13 mouse cellular contexts compared by ENCODE assay signal in genomic region chr8:70719796-70720270, GRCm38 (mm10). TPM values are rescaled to one million over a fixed set of nuclear protein-coding genes. Genes with fewer than 3 reads are reported as not detected.
DNase-seq lines count a peak whose midpoint lies in the region; ATAC-seq and TF ChIP-seq lines count a peak whose summit lies in the region.
"Had no signal": no experiment of that assay in that cellular context is flagged by ENCODE, and none has a peak within 500 bp of the region (broad histone marks: within the 10 kb centered on the region; RNA-seq: fewer than 3 reads in every experiment).

No protein-coding gene starts in this region.

- WGBS in hindbrain, embryonic 12.5 days, result 63% methylated on average over 9 of the region's 9 CpGs
- 67% methylated on average over 9 of the region's 9 CpGs for WGBS in limb, embryonic 10.5 days

- H3K4me2 ChIP-seq in hindbrain, embryonic 12.5 days (replicated peaks), result no peak overlapping the region

- DNase-seq in gastrocnemius, adult 2 months, result peak; percentile 53
- DNase-seq in gastrocnemius, adult 18-20 months (ENCODE audit: low spot score), result no peak
- DNase-seq in lung, postnatal 25 days (ENCODE audit: low spot score), result peak; percentile 53
- DNase-seq in lung, postnatal 14 days, result no peak
- DNase-seq in gastrocnemius, postnatal 36 days, result peak; percentile 9 to 20
- no peak for DNase-seq in limb, embryonic 10.5 days (ENCODE audit: low spot score)
- DNase-seq: thymus, postnatal 14 days had no signal

- peak overlapping the region; percentile 50 for H3K27ac ChIP-seq in gastrocnemius, adult 2 months
- no peak overlapping the region for H3K27ac ChIP-seq in hindbrain, embryonic 12.5 days
- H3K27ac ChIP-seq in limb, embryonic 10.5 days, result no peak overlapping the region

- H3K4me1 ChIP-seq in hindbrain, embryonic 12.5 days, result no peaks in the 10 kb centered on the region
- peaks cover 13% of the 10 kb centered on the region for H3K4me1 ChIP-seq in limb, embryonic 10.5 days

- H3K9ac ChIP-seq in hindbrain, embryonic 12.5 days, result no peak overlapping the region

- no peak overlapping the region for H3K4me3 ChIP-seq in gastrocnemius, adult 2 months
- H3K4me3 ChIP-seq in hindbrain, embryonic 12.5 days, result no peak overlapping the region
- H3K4me3 ChIP-seq in limb, embryonic 10.5 days, result no peak overlapping the region

- H3K36me3 ChIP-seq in hindbrain, embryonic 12.5 days, result no peaks in the 10 kb centered on the region
- H3K36me3 ChIP-seq in limb, embryonic 10.5 days, result no peaks in the 10 kb centered on the region

- peaks cover 12% of the 10 kb centered on the region; the same call in 1 of the 2 replicates for H3K27me3 ChIP-seq in hindbrain, embryonic 12.5 days
- H3K27me3 ChIP-seq in limb, embryonic 10.5 days (ENCODE audit: low read depth, poor library complexity, severe bottlenecking), result peaks cover 5% of the 10 kb centered on the region; the same call in 1 of the 2 replicates

- ATAC-seq in neutrophil, adult 5-6 weeks (ENCODE audit: extremely low read depth, insufficient number of reproducible peaks, low FRiP score, poor library complexity, severe bottlenecking), result peak; percentile 4; the same call in 1 of the 2 replicates
- ATAC-seq in hindbrain, embryonic 12.5 days (ENCODE audit: low FRiP score), result no peak
- ATAC-seq: midbrain, embryonic 16.5 days had no signal

- intact Hi-C loops in gastrocnemius, adult 2 months (cut with DNase I), result loop anchor here (1.0 to 2.0 kb wide), 3 partner anchors 33 to 121 kb away; no protein-coding TSS in a partner anchor
- intact Hi-C loops in gastrocnemius, postnatal 36 days (cut with DNase I), result loop anchor here (1.0 to 2.0 kb wide), 2 partner anchors 32 to 121 kb away; no protein-coding TSS in a partner anchor

- no peaks in the 10 kb centered on the region for H3K9me3 ChIP-seq in hindbrain, embryonic 12.5 days (replicated peaks)
- no peaks in the 10 kb centered on the region for H3K9me3 ChIP-seq in limb, embryonic 10.5 days (replicated peaks)

- TF ChIP-seq CTCF in gastrocnemius, adult 2 months (IDR thresholded peaks at IDR 0.05), result no peak

RNA-seq across cellular contexts. Expression of gene Gm3336, which starts 1.5 kb away (rescaled TPM):
- total RNA-seq in gastrocnemius, adult 2 months (2021), result not detected
- total RNA-seq in gastrocnemius, adult 18-20 months (2021), result not detected
- total RNA-seq in gastrocnemius, postnatal 36 days (2021), result not detected
- total RNA-seq in neutrophil, adult 5-6 weeks (2017), result not detected in 2 replicates
- not detected in 2 replicates for polyA plus RNA-seq in hindbrain, embryonic 12.5 days (2016; fragmentation: Nextera tagmentation; extraction: Ambion mirVana)
- polyA plus RNA-seq in limb, embryonic 10.5 days (2016; fragmentation: Nextera tagmentation; extraction: Ambion mirVana), result not detected in 2 replicates
- total RNA-seq: heart, postnatal 36 days; left cerebral cortex, postnatal 14 days had no signal
- polyA plus RNA-seq: midbrain, embryonic 16.5 days had no signal

RNA-seq across cellular contexts. Expression of gene Pde4c, which starts 3.7 kb away (rescaled TPM):
- total RNA-seq in gastrocnemius, adult 2 months (2021), result 1 to 10 TPM; 2.4 to 3.0 TPM
- 1 to 10 TPM; 1.3 to 1.6 TPM for total RNA-seq in gastrocnemius, adult 18-20 months (2021)
- 1 to 10 TPM; 1.9 to 2.1 TPM for total RNA-seq in gastrocnemius, postnatal 36 days (2021)
- total RNA-seq in neutrophil, adult 5-6 weeks (2017), result 2.2 and 2.4 TPM in 2 replicates
- polyA plus RNA-seq in hindbrain, embryonic 12.5 days (2016; fragmentation: Nextera tagmentation; extraction: Ambion mirVana), result 0.26 and 0.39 TPM in 2 replicates
- 0.10 and 0.25 TPM in 2 replicates for polyA plus RNA-seq in limb, embryonic 10.5 days (2016; fragmentation: Nextera tagmentation; extraction: Ambion mirVana)

RNA-seq across cellular contexts. Expression of gene Iqcn, which starts 16.6 kb away (rescaled TPM):
- not detected for total RNA-seq in gastrocnemius, adult 2 months (2021)
- not detected for total RNA-seq in gastrocnemius, adult 18-20 months (2021)
- total RNA-seq in gastrocnemius, postnatal 36 days (2021), result under 1 TPM in 1 of 2 experiments, not detected in 1; 0.05 TPM
- 2.4 and 2.8 TPM in 2 replicates for total RNA-seq in neutrophil, adult 5-6 weeks (2017)
- polyA plus RNA-seq in hindbrain, embryonic 12.5 days (2016; fragmentation: Nextera tagmentation; extraction: Ambion mirVana), result 0.05 TPM in 1 of 2 replicates, not detected in the other
- not detected in 2 replicates for polyA plus RNA-seq in limb, embryonic 10.5 days (2016; fragmentation: Nextera tagmentation; extraction: Ambion mirVana)
- polyA plus RNA-seq: liver, embryonic 16.5 days; midbrain, embryonic 16.5 days had no signal

RNA-seq across cellular contexts. Expression of gene Jund, which starts 21.1 kb away (rescaled TPM):
- 10 to 100 TPM; 35.5 to 54.5 TPM for total RNA-seq in gastrocnemius, adult 2 months (2021)
- total RNA-seq in gastrocnemius, adult 18-20 months (2021), result 10 to 100 TPM; 41.6 to 68.4 TPM
- total RNA-seq in gastrocnemius, postnatal 36 days (2021), result 10 to 100 TPM; 60.6 to 77.9 TPM
- 316 and 319 TPM in 2 replicates for total RNA-seq in neutrophil, adult 5-6 weeks (2017)
- 186 and 217 TPM in 2 replicates for polyA plus RNA-seq in hindbrain, embryonic 12.5 days (2016; fragmentation: Nextera tagmentation; extraction: Ambion mirVana)
- polyA plus RNA-seq in limb, embryonic 10.5 days (2016; fragmentation: Nextera tagmentation; extraction: Ambion mirVana), result 69.0 and 80.6 TPM in 2 replicates

RNA-seq across cellular contexts. Expression of gene Rab3a, which starts 34.6 kb away (rescaled TPM):
- 10 to 100 TPM; 31.9 to 39.8 TPM for total RNA-seq in gastrocnemius, adult 2 months (2021)
- total RNA-seq in gastrocnemius, adult 18-20 months (2021), result 10 to 100 TPM; 32.5 to 36.5 TPM
- total RNA-seq in gastrocnemius, postnatal 36 days (2021), result 10 to 100 TPM; 36.8 to 37.3 TPM
- total RNA-seq in neutrophil, adult 5-6 weeks (2017), result 5.2 and 5.5 TPM in 2 replicates
- 126 and 134 TPM in 2 replicates for polyA plus RNA-seq in hindbrain, embryonic 12.5 days (2016; fragmentation: Nextera tagmentation; extraction: Ambion mirVana)
- 7.1 and 10.8 TPM in 2 replicates for polyA plus RNA-seq in limb, embryonic 10.5 days (2016; fragmentation: Nextera tagmentation; extraction: Ambion mirVana)

Comparison
In these comparisons a context has a peak if more than half of its experiments do, and no peak if none do; other contexts are left out.
1. DNase-seq: peak in gastrocnemius, adult 2 months (single experiment), lung, postnatal 25 days (single experiment) and gastrocnemius, postnatal 36 days (2 of 2); none in gastrocnemius, adult 18-20 months (single experiment), lung, postnatal 14 days (single experiment) and limb, embryonic 10.5 days (single experiment).